Mouse (Mus musculus) lung, postnatal 4 days (tissue): ENCODE measurements around the gene Asb10.
A peak's percentile ranks its signal among the peaks of the same experiment; 100 is the strongest.

Experiments used
- DNase-seq, 2 experiments: peaks; one replicate each; pipeline ENCODE4 v3.0.0; 2021

The Asb10 gene

DNA sequence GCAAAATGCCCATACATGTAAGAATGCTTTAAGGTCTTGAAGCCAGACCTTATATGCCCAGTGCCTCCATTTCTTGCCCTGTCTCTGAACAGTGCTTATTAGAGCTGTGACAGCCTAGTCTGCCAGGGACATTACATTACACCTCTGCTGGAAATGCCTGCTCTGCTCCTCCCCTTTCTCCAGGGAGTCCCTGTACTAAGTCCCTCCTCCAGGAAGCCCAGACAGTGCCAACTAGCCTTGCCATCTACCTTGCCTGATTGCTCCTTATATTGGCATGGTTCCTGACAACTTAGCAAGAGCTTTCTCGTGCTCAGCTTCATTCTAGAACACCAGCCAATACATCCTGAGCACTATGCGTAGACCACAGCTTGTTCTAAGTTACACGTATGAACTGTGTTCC is 5.0 kb downstream of the Asb10 start:
- DNase-seq = no peak

- no peak for DNase-seq
Observed at GRCm38 (mm10) chr5:24534292-24534691, 6.5 kb downstream of the Asb10 start.

GRCm38 (mm10) chr5:24533391-24533790 is 7.4 kb downstream of the Asb10 start:
- no peak for DNase-seq

DNA sequence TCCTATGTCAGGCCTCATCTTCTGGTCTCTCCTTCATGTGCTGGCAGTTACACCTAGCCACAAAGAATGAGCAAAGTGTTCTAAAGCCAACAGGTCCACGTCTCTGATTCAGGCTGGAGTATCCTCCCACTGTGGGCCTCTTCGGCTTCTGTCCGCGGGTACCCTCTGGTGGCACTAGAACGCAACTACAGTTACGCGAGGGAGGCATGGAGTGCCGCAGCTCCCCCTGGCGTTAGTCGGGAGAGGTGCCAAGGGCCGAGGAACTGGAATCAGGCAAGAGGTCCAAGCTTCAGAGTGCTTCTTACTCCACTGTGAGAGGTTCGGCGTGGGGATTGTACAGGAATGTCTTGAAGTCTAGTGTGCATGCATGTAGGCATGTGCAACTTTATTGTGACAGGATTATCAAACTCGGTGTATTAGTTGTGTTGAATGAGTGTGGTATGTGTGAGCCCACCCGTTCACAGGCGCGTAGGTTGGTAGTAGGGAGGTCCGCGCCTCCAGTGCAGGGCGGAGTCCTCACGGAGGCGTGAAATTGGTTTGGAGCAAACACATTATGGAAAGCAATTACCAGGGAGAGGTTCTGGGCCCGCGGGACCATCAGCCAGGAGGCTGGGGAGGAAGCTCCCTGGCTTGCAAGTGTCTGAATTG is 10.6 kb downstream of the Asb10 start:
- DNase-seq = peak; percentile 87 to 93

GRCm38 (mm10) chr5:24527780-24528179 is 13.0 kb downstream of the Asb10 start:
- no peak for DNase-seq

- DNase-seq = peak; percentile 27 to 52
Observed at GRCm38 (mm10) chr5:24526889-24527230, 13.9 kb downstream of the Asb10 start, which contains the start of gene Gbx1. Gbx1 (minus strand) TSS chr5:24527202.

DNA sequence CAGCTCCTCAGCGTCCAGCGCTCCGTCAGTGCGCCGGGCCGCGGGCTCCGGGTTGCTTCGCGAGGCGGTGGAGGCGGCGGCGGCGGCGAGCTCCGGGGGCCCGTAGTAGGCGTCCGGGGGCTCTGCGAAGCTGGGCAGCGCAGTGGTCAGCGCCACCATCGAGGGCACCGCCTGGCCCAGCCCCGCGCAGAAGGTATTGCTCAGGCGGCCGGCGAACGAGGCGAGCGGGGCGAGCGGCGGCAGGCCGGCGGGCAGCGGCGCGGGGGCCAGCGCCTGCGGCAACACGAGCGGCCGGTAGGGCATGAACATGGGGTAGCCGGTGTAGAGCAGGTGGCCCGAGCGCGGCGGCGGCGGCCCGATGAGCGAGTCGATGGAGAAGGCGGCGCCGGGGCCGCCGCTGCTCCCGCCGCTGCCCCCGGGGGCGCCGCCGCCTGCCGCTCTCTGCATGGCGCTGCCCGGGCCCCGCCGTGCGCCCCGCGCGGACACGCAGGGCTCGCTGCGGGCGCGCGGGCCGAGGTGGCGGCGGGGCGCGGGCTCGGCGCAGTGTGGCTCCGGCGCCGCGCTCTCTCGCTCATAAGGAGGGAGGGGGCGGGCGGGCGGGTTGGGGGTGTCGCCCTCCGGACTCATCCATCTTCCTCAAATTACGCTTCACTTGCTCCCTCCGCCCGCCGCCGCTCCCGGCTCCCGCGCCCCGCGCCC is 14.4 kb downstream of the Asb10 start:
- DNase-seq = no peak

DNA sequence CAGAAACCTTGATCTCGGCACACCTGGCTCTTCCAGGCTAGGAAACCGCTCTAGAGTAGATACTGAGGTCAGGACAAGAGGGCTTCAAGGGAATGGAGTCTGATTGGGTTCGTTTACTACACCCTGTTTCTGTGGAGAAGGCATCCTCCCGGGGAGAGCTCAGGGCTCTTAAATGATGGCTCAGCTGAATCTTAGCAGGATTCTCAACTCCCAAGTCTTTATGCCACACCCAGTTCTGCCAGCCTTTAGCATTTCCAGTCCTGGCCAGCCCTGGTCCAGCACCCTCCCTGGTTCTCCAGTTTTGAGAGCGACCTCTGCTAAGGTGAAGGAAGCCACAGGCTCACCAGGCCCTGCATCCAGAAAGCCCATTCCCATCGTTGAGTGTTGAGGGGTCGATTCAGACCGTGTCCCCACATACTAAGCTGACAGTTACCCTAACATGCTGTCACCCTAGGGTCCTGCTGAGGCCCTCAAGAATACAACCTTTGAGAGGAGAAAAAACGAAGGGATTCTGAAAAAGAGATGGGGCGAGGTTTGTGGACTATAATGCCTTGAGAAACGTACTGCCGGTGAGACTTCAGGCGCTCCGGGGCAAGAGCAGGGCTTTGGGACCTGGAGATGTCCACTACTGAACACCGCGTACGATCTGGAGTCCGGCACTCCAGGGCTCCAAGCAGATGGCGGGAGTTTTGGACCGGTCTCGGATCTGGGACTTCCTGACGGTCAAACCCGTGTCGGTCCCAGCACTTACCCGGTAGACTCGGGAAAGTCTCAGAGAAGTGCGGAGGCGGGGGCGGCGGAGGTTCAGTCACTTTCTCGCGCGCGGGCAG is 15.2 kb downstream of the Asb10 start:
- DNase-seq = no peak

DNA sequence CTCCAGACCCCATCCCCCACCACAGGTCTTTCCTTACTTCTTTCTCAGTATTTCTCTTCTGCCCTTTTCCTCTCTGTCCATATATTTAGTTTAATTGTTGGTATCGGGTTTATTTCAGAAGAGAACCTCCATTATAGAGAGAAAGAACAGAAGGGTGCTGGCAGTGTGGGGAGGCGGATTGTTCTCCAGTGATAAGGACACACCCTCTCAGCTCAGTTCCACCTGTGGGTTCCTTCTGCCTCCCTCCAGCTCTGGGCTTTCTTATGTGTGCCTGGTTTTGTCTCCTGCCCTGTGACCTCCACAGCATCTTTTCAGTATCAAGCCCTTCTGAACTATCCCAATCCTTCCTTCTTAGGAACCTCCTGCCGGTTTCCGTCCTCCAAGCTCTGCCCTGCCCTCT is 16.3 kb downstream of the Asb10 start:
- DNase-seq = no peak

DNA sequence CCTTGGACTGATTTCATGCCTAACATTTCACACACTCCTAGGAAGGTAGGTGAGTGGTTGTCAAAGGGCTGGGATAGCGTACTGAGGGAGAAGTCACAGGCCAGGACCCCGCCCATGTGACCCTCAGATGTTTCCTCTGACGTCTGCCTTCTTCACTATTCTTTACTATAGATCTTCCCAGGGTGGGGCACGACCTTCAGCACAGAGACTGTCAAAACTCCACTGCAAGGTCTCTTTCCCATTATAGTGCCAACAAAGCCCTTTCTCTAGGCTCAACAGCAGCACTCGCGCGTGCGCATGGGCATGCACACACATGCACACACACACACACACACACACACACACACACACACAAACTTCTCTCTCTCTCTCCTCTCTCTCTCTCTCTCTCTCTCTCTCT is 17.0 kb downstream of the Asb10 start:
- DNase-seq = no peak

DNA sequence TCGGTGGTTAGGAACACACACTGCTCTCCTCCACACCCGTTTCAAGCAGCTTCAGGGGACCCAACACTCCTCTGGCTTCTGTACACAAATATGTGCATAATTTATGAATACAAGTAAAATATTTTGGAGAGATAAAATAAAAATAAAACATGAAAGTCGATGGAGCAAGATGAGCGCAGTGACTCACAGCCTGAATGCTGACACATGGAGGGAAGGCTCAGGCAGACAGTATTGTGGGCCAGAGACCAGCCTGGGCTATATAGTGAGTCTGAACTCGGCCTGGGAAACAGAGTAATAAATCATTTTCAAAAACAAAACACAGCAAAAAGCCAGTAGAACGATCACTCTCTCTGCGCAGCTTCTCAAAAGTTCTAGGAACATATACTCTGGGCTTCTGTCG is 19.4 kb downstream of the Asb10 start:
- DNase-seq = no peak

DNA sequence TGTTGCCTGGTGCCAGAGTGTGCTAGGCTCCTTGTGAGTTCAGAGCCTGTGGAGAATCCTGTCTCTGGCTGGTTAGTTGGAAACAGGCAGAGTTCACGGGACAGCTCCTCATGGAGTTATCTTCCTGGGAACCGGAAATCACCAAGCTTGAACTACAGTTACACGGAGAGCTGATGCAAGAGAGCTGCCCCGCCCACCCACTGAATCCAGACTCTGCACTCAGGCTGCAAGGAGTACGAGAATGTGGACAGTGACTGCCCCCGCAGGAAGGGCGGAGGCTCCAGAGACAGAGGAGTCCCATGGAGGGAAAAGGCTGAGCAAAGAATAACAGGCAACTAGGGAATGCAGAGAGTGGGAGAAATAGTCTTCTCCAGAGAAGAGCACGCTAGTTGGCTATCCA is 28.5 kb downstream of the Asb10 start:
- peak; percentile 46 to 72 for DNase-seq

GRCm38 (mm10) chr5:24510635-24511034 is 30.1 kb downstream of the Asb10 start:
- peak in 1 of 2 experiments; percentile 58 for DNase-seq

- DNase-seq = no peak
Observed at GRCm38 (mm10) chr5:24508406-24508805, 32.4 kb downstream of the Asb10 start.

DNA sequence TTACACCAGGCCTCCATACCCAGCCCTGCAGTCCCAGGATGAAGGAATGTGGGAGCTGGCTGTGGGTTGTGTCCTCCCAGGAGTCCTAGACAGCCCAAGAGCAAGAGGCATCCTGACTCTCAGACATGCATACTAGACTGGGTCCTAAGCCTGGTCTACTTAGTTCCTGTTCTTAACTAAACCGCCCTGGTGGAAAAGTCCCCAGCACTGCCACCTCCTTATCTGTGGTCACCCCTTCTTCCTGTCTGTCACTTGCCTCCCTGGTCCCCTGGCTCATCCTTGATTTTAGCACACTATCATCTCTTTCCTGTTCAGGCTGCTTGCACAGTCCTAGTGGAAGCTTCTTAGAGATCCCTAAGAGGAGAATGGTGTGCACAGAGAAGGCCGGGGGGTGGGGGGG is 35.3 kb downstream of the Asb10 start:
- DNase-seq = no peak

DNA sequence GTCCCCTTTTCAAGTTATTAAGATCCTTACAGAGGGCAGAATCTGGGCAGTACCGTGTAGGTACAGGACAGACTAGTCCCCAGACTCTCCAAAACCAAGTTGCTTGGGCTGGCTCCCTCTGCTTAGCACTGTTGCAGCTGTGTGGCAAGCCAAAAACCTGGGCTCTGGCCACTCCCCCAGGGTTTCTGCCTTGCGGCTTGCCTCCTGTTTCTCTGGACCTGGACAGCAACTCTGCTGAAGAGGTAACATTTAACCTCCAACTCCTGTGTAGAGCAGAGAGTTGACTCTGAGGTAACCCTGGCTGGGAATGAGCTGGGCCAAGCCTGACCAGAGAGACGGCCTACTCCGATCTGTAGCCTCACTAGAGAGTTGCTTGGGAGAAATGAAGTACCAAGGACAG is 38.0 kb downstream of the Asb10 start:
- no peak for DNase-seq

GRCm38 (mm10) chr5:24500851-24501250 is 39.9 kb downstream of the Asb10 start:
- DNase-seq = no peak

GRCm38 (mm10) chr5:24499113-24499512 is 41.7 kb downstream of the Asb10 start:
- DNase-seq = no peak

- DNase-seq = no peak
Observed at GRCm38 (mm10) chr5:24497526-24497925, 43.3 kb downstream of the Asb10 start.

- no peak for DNase-seq
Observed at GRCm38 (mm10) chr5:24496756-24497155, 44.0 kb downstream of the Asb10 start.

- no peak for DNase-seq
Observed at GRCm38 (mm10) chr5:24495019-24495418, 45.8 kb downstream of the Asb10 start.

DNA sequence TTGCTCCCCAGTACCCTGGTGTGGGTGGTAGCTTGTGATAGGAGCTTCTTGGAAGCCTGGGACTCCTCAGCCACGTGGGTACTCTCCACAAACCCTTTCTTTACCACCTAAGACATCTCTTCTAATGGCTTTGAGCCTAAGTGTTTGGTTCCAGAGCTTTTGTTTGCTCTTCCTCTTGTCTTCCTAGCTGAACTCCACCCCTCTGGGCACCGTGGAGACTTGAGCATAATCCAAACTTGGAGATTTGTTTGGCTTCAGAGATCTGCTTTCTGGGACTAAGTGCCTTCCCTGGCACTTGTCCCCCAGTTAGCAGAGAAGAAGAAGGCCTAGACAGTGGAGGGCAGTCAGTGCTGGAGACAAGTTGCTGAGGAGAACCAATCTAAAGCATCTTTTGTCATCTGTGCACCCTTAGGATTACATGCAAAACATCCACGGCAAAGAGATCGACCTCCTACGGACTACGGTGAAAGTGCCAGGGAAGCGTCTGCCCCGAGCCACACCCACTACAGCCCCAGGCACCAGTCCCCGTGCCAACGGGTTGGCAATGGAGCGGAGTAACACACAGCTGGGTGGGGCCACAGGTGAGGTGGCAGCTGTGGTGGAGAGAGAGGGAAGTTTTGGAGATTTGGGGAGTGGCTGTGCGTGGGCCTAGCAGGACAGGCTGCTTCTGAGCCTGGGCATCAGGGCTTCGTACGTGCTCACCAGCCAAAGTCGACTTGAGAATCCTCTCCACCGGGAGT is 48.1 kb downstream of the Asb10 start:
- DNase-seq = peak in 1 of 2 experiments; percentile 23

DNA sequence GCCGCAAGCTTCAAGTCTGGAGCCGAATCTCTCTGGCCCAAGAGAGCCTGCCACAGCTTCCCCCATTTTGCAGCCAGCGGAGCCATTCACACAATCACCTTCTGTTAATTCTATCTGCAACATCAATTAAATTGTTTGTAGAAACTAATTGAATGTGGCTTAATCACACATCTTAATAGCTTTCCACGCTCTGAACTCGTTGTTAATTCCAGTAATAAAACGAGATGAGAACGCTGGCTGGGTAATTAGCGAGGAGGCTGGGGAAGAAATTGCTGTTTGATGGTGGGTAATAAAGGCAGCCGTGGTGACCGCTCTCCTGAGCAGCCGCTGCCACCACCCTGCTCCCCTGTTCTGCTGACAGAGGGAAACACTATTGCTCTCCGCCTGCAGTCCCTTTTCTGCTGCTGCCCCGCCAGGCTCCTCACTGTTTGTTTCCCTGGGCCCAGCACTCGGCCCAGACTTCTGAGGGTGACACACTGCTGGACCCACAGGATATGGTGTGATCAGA is 50.3 kb downstream of the Asb10 start:
- DNase-seq = no peak
